8 mouse cellular contexts compared by ENCODE assay signal in genomic region chr19:37050643-37051345, GRCm38 (mm10).
DNase-seq lines count a peak whose midpoint lies in the region; ATAC-seq and TF ChIP-seq lines count a peak whose summit lies in the region.

No protein-coding gene starts in this region.

- no peak overlapping the region for H3K27ac ChIP-seq in embryonic facial prominence, embryonic 10.5 days (replicated peaks)
- no peak overlapping the region for H3K27ac ChIP-seq in intestine, postnatal 0 days (ENCODE audit: low read depth, low read length)

- WGBS in embryonic facial prominence, embryonic 10.5 days, result 73% methylated on average over 4 of the region's 4 CpGs
- WGBS in intestine, postnatal 0 days, result 65% methylated on average over 4 of the region's 4 CpGs

- no peak for ATAC-seq in intestine, postnatal 0 days

- no peaks in the 10 kb centered on the region for H3K27me3 ChIP-seq in embryonic facial prominence, embryonic 10.5 days (replicated peaks; ENCODE audit: low read depth, poor library complexity, severe bottlenecking)
- H3K27me3 ChIP-seq in intestine, postnatal 0 days (replicated peaks; ENCODE audit: control insufficient read depth, insufficient read depth, low read length), result no peaks in the 10 kb centered on the region

- no peak overlapping the region for H3K4me3 ChIP-seq in embryonic facial prominence, embryonic 10.5 days
- H3K4me3 ChIP-seq in intestine, postnatal 0 days (ENCODE audit: low read depth, low read length), result no peak overlapping the region

- TF ChIP-seq CTCF in intestine, postnatal 0 days (IDR thresholded peaks at IDR 0.05; ENCODE audit: low read depth), result peak; percentile 85

- H3K36me3 ChIP-seq in embryonic facial prominence, embryonic 10.5 days (replicated peaks), result no peaks in the 10 kb centered on the region
- H3K36me3 ChIP-seq in intestine, postnatal 0 days (ENCODE audit: control insufficient read depth, insufficient read depth), result no peaks in the 10 kb centered on the region

- no peaks in the 10 kb centered on the region for H3K9me3 ChIP-seq in embryonic facial prominence, embryonic 10.5 days
- H3K9me3 ChIP-seq in intestine, postnatal 0 days (ENCODE audit: control insufficient read depth), result no peaks in the 10 kb centered on the region

- no peaks in the 10 kb centered on the region for H3K4me1 ChIP-seq in embryonic facial prominence, embryonic 10.5 days
- H3K4me1 ChIP-seq in intestine, postnatal 0 days (replicated peaks; ENCODE audit: control insufficient read depth, insufficient read depth, low read length), result no peaks in the 10 kb centered on the region

- DNase-seq in frontal cortex, postnatal 36 days (ENCODE audit: low spot score in 2 of 2), result peak; percentile 46 to 69
- no peak for DNase-seq in frontal cortex, postnatal 25 days (ENCODE audit: low spot score in 2 of 2)
- DNase-seq in 3T3-L1 (ENCODE audit: low read depth, low spot score), result peak; percentile 92
- DNase-seq in adrenal gland, postnatal 25 days, result peak; percentile 27
- DNase-seq in embryonic facial prominence, embryonic 10.5 days (ENCODE audit: low spot score), result peak; percentile 22
- peak; percentile 88 for DNase-seq in lung, postnatal 36 days
- DNase-seq in spleen, postnatal 4 days (ENCODE audit: low spot score in 2 of 2), result peak; percentile 50 to 73

- no peak overlapping the region for H3K9ac ChIP-seq in intestine, postnatal 0 days (ENCODE audit: low read depth, low read length)

- H3K4me2 ChIP-seq in intestine, postnatal 0 days (replicated peaks; ENCODE audit: low read depth), result no peak overlapping the region

Comparison
In these comparisons a context has a peak if more than half of its experiments do, and no peak if none do; other contexts are left out.
1. DNase-seq: peak in frontal cortex, postnatal 36 days (2 of 2), 3T3-L1 (single experiment), adrenal gland, postnatal 25 days (single experiment), embryonic facial prominence, embryonic 10.5 days (single experiment), lung, postnatal 36 days (single experiment) and spleen, postnatal 4 days (2 of 2); none in frontal cortex, postnatal 25 days (0 of 2).